Mouse (Mus musculus) bone marrow macrophage, adult 2 months (primary cell): ENCODE results near the gene Gpbp1l1.

Source experiments
- CTCF ChIP-seq: IDR thresholded peaks from 2 replicates; pipeline ENCODE4 v1.5.1; 2012; ENCODE audit warnings: low read depth, mild to moderate bottlenecking, low read length, moderate library complexity
- POLR2A ChIP-seq: IDR thresholded peaks from 2 replicates; pipeline ENCODE4 v1.6.1; 2012; ENCODE audit warnings: mild to moderate bottlenecking, low read depth, low read length, borderline replicate concordance

- TF ChIP-seq POLR2A (no peak), CTCF (no peak)
Observed at GRCm38 (mm10) chr4:116624831-116625230, 67.4 kb downstream of the Gpbp1l1 start.
